Mouse (Mus musculus) c-Kit-positive CD71-negative TER-119-negative erythroid progenitor cells, embryonic 14.5 days (primary cell): ENCODE measurements around the gene Cul3.
"Not testable (repeated sequence)": the region's sequence is repeated elsewhere in the genome, so short reads cannot be mapped to it uniquely, and the experiment has no call there.

Source experiments
- DNase-seq: peaks from one replicate; pipeline ENCODE4 v3.0.0-alpha.2; 2013; ENCODE audit warnings: low read depth

Cul3 gene

GRCm38 (mm10) chr1:80340436-80341376 lies at the start of gene Cul3:
TSS of gene Cul3 (minus strand) at chr1:80340480.
- DNase-seq = peak; percentile 94

- DNase-seq = no peak
These were observed 49.2 kb upstream of the Cul3 start for GRCm38 (mm10) chr1:80389518-80389917.

- no peak for DNase-seq
These were observed 43.6 kb upstream of the Cul3 start for GRCm38 (mm10) chr1:80383613-80384589.

- no peak for DNase-seq
These were observed 42.6 kb upstream of the Cul3 start for GRCm38 (mm10) chr1:80382928-80383327.

GRCm38 (mm10) chr1:80381302-80381701 lies 41.0 kb upstream of the Cul3 start:
- DNase-seq = no peak

- no peak for DNase-seq
These were observed 31.7 kb upstream of the Cul3 start for GRCm38 (mm10) chr1:80372010-80372409.

- DNase-seq = no peak
These were observed 31.1 kb upstream of the Cul3 start for GRCm38 (mm10) chr1:80371189-80371889.

GRCm38 (mm10) chr1:80363486-80363885 lies 23.2 kb upstream of the Cul3 start:
- DNase-seq = no peak

- DNase-seq = no peak
These were observed 22.7 kb upstream of the Cul3 start for GRCm38 (mm10) chr1:80362946-80363345.

GRCm38 (mm10) chr1:80362400-80362799 lies 22.1 kb upstream of the Cul3 start:
- DNase-seq = no peak

- DNase-seq = not testable (repeated sequence)
These were observed 21.5 kb upstream of the Cul3 start for GRCm38 (mm10) chr1:80361771-80362170.

GRCm38 (mm10) chr1:80360038-80360608 lies 19.8 kb upstream of the Cul3 start:
- DNase-seq = no peak

- peak; percentile 32 for DNase-seq
These were observed 232 bp downstream of the Cul3 start for GRCm38 (mm10) chr1:80340061-80340435.

GRCm38 (mm10) chr1:80339425-80340021 lies 757 bp downstream of the Cul3 start:
- no peak for DNase-seq

GRCm38 (mm10) chr1:80338398-80338797 lies 1.9 kb downstream of the Cul3 start:
- DNase-seq = no peak

GRCm38 (mm10) chr1:80335726-80336368 lies 4.4 kb downstream of the Cul3 start:
- DNase-seq = no peak

- no peak for DNase-seq
These were observed 5.2 kb downstream of the Cul3 start for GRCm38 (mm10) chr1:80335118-80335517.

GRCm38 (mm10) chr1:80330970-80331369 lies 9.3 kb downstream of the Cul3 start:
- DNase-seq = no peak

GRCm38 (mm10) chr1:80325761-80326160 lies 14.5 kb downstream of the Cul3 start:
- DNase-seq = no peak

- no peak for DNase-seq
These were observed 15.9 kb downstream of the Cul3 start for GRCm38 (mm10) chr1:80324370-80324769.
